Mouse (Mus musculus) liver, adult 2 months (tissue): Measurements from ENCODE around the gene Ppp1cb. TPM values are rescaled to one million over a fixed set of nuclear protein-coding genes. Genes with fewer than 3 reads are reported as not detected.
"Not testable (repeated sequence)": the region's sequence is repeated elsewhere in the genome, so short reads cannot be mapped to it uniquely, and the experiment has no call there.

Source experiments
- DNase-seq: peaks from one replicate; pipeline ENCODE4 v3.0.0-alpha.2; 2011; ENCODE audit warnings: low read depth, low spot score; ENCODE audit errors: extremely low read depth
- H3K27ac ChIP-seq: fragments of 200-500 bp; replicated peaks from 2 replicates; pipeline ENCODE4 v1.5.1; 2012; ENCODE audit warnings: low read depth, mild to moderate bottlenecking, control low read depth, inconsistent platforms, low read length; ENCODE audit not compliant: insufficient read depth
- H3K27me3 ChIP-seq: fragments of 200-500 bp; 2 replicates; pipeline ENCODE4 v1.6.1; 2012; ENCODE audit warnings: mild to moderate bottlenecking, moderate library complexity, low read length, inconsistent platforms; ENCODE audit not compliant: control insufficient read depth, insufficient read depth
- H3K36me3 ChIP-seq: fragments of 200-500 bp; 2 replicates; pipeline ENCODE4 v1.6.1; 2012; ENCODE audit warnings: low read length, inconsistent platforms; ENCODE audit not compliant: control insufficient read depth, insufficient read depth
- H3K4me1 ChIP-seq: fragments of 200-500 bp; 2 replicates; pipeline ENCODE4 v1.6.1; 2011; ENCODE audit warnings: low read length; ENCODE audit not compliant: control insufficient read depth, insufficient read depth
- H3K4me3 ChIP-seq: fragments of 200-500 bp; 2 replicates; pipeline ENCODE4 v1.5.1; 2011; ENCODE audit warnings: low read depth, mild to moderate bottlenecking, control low read depth, low read length, moderate library complexity; ENCODE audit not compliant: insufficient read depth
- H3K79me2 ChIP-seq: fragments of 200-500 bp; 2 replicates; pipeline ENCODE4 v1.6.1; 2012; ENCODE audit warnings: inconsistent platforms, mild to moderate bottlenecking, low read length, moderate library complexity; ENCODE audit not compliant: control insufficient read depth, insufficient read depth
- H3K9ac ChIP-seq: fragments of 200-500 bp; 2 replicates; pipeline ENCODE4 v1.6.1; 2012; ENCODE audit warnings: low read depth, mild to moderate bottlenecking, control low read depth, inconsistent platforms, low read length
- CTCF ChIP-seq: fragments of 200-500 bp; IDR thresholded peaks from 2 replicates; pipeline ENCODE4 v1.5.1; 2011; ENCODE audit warnings: low read depth, low read length, control low read depth
- POLR2A ChIP-seq: fragments of 200-500 bp; IDR thresholded peaks from 2 replicates; pipeline ENCODE4 v1.6.1; 2011; ENCODE audit warnings: low read length, control low read depth; ENCODE audit not compliant: insufficient read depth; ENCODE audit errors: extremely low read depth
- WGBS: fragments of 180-500 bp; shearing (Covaris S2); methylation state at CpG from one replicate; pipeline ENCODE4 v1.1.7; 2018; 5-methylcytosine and 5-hydroxymethylcytosine counted together
- polyA plus RNA-seq: library from polyadenylated mRNA; depleted of rRNA; stranded (reverse); fragments of >200 nt; gene quantifications from 2 replicates; pipeline ENCODE4 v1.2.3, GENCODE M21; 2012
- total RNA-seq: library from RNA; depleted of rRNA; stranded (reverse); fragments of >200 nt; gene quantifications from 2 replicates; pipeline ENCODE4 v1.2.3, GENCODE M21; 2014

The Ppp1cb gene
- total and polyA plus RNA-seq, 2 experiments, result 12.1 to 107 TPM

GRCm38 (mm10) chr5:32424464-32424863, 34.2 kb upstream of the Ppp1cb start:
- H3K27ac ChIP-seq, result no peak overlapping the region
- 94% methylated on average over 8 of the region's 8 CpGs for WGBS
- no peak overlapping the region for H3K4me3 ChIP-seq
- no peaks in the 10 kb centered on the region for H3K27me3 ChIP-seq
- TF ChIP-seq CTCF (no peak), POLR2A (no peak)
- H3K36me3 ChIP-seq, result no peaks in the 10 kb centered on the region
- peaks cover 4% of the 10 kb centered on the region; the same call in 1 of the 2 replicates for H3K4me1 ChIP-seq
- H3K79me2 ChIP-seq, result no peaks in the 10 kb centered on the region
- DNase-seq, result no peak
- no peak overlapping the region for H3K9ac ChIP-seq

GRCm38 (mm10) chr5:32425485-32426171, 33.0 kb upstream of the Ppp1cb start:
- Histone ChIP-seq H3K4me1 (peaks cover 4% of the 10 kb centered on the region; the same call in 1 of the 2 replicates), H3K4me3 (no peak overlapping the region), H3K27ac (no peak overlapping the region), H3K36me3 (no peaks in the 10 kb centered on the region), H3K9ac (no peak overlapping the region), H3K79me2 (no peaks in the 10 kb centered on the region), H3K27me3 (no peaks in the 10 kb centered on the region)
- WGBS, result 82% methylated on average over 14 of the region's 14 CpGs
- no peak for DNase-seq
- TF ChIP-seq CTCF (no peak), POLR2A (no peak)

GRCm38 (mm10) chr5:32430399-32430798, 28.2 kb upstream of the Ppp1cb start:
- H3K27me3 ChIP-seq, result no peaks in the 10 kb centered on the region
- H3K36me3 ChIP-seq, result no peaks in the 10 kb centered on the region
- H3K9ac ChIP-seq, result no peak overlapping the region
- no peaks in the 10 kb centered on the region for H3K79me2 ChIP-seq
- H3K27ac ChIP-seq, result no peak overlapping the region
- WGBS, result 96% methylated on average over 1 of the region's 1 CpGs
- no peak overlapping the region for H3K4me3 ChIP-seq
- no peaks in the 10 kb centered on the region for H3K4me1 ChIP-seq
- no peak for TF ChIP-seq CTCF
- no peak for TF ChIP-seq POLR2A
- DNase-seq, result no peak

- not testable (repeated sequence) for H3K36me3 ChIP-seq, H3K4me1 ChIP-seq, H3K4me3 ChIP-seq, H3K27me3 ChIP-seq, H3K27ac ChIP-seq, H3K79me2 ChIP-seq, H3K9ac ChIP-seq, DNase-seq
- WGBS, result 90% methylated on average over 3 of the region's 3 CpGs
Observed at GRCm38 (mm10) chr5:32434346-32434745, 24.3 kb upstream of the Ppp1cb start.

- Histone ChIP-seq H3K36me3 (no peaks in the 10 kb centered on the region), H3K4me1 (no peaks in the 10 kb centered on the region), H3K9ac (no peak overlapping the region), H3K4me3 (no peak overlapping the region), H3K27ac (no peak overlapping the region), H3K27me3 (no peaks in the 10 kb centered on the region), H3K79me2 (no peaks in the 10 kb centered on the region)
- no peak for TF ChIP-seq CTCF
- no peak for TF ChIP-seq POLR2A
- WGBS, result 87% methylated on average over 3 of the region's 3 CpGs
- no peak for DNase-seq
Observed at GRCm38 (mm10) chr5:32435612-32436011, 23.0 kb upstream of the Ppp1cb start.

- 71% methylated on average over 5 of the region's 5 CpGs for WGBS
- no peak overlapping the region for H3K9ac ChIP-seq
- H3K4me3 ChIP-seq, result no peak overlapping the region
- no peaks in the 10 kb centered on the region for H3K36me3 ChIP-seq
- H3K27ac ChIP-seq, result no peak overlapping the region
- H3K4me1 ChIP-seq, result peaks cover 7% of the 10 kb centered on the region; the same call in 1 of the 2 replicates
- no peaks in the 10 kb centered on the region for H3K27me3 ChIP-seq
- TF ChIP-seq POLR2A (no peak), CTCF (no peak)
- H3K79me2 ChIP-seq, result no peaks in the 10 kb centered on the region
- DNase-seq, result no peak
Observed at GRCm38 (mm10) chr5:32437901-32438563, 20.6 kb upstream of the Ppp1cb start.
